Mouse (Mus musculus) erythroblast, embryonic 14.5 days (primary cell): Measurements from ENCODE around the gene Irs3. TPM values are rescaled to one million over a fixed set of nuclear protein-coding genes. Genes with fewer than 3 reads are reported as not detected.
A peak's percentile ranks its signal among the peaks of the same experiment; 100 is the strongest.

Experiments used
- H3K27me3 ChIP-seq: 2 replicates; pipeline ENCODE4 v1.6.1; 2012; ENCODE audit warnings: inconsistent platforms; ENCODE audit not compliant: control insufficient read depth
- H3K36me3 ChIP-seq: 2 replicates; pipeline ENCODE4 v1.6.1; 2012; ENCODE audit warnings: mild to moderate bottlenecking, inconsistent platforms; ENCODE audit not compliant: control insufficient read depth
- H3K4me1 ChIP-seq: 2 replicates; pipeline ENCODE4 v1.6.1; 2012; ENCODE audit warnings: inconsistent platforms; ENCODE audit not compliant: control insufficient read depth
- H3K4me3 ChIP-seq: replicated peaks from 2 replicates; pipeline ENCODE3; 2012; ENCODE audit warnings: moderate library complexity, mild to moderate bottlenecking, inconsistent platforms
- H3K9me3 ChIP-seq: 2 replicates; pipeline ENCODE4 v1.6.1; 2012; ENCODE audit warnings: low read length, inconsistent platforms, mixed read lengths; ENCODE audit not compliant: control insufficient read depth
- GATA1 ChIP-seq: IDR thresholded peaks from 2 replicates; pipeline ENCODE4 v1.6.1; 2012; ENCODE audit warnings: low read length, inconsistent platforms, mixed read lengths
- TAL1 ChIP-seq: IDR thresholded peaks from 3 replicates; pipeline ENCODE4 v1.6.1; 2012; ENCODE audit warnings: low read length, inconsistent platforms, mixed read lengths
- polyA plus RNA-seq: library from polyadenylated mRNA; stranded (reverse); fragments of >175 nt; gene quantifications from 2 replicates; pipeline ENCODE4 v1.2.3, GENCODE M21; 2012

The Irs3 gene
- polyA plus RNA-seq, 1 experiment: not detected

- peaks cover 29% of the 10 kb centered on the region for H3K27me3 ChIP-seq
- no peaks in the 10 kb centered on the region for H3K9me3 ChIP-seq
- TF ChIP-seq TAL1 (no peak), GATA1 (no peak)
- no peak within 1 kb of the TSS for H3K4me3 ChIP-seq
- H3K4me1 ChIP-seq: peaks cover 13% of the 10 kb centered on the region
- H3K36me3 ChIP-seq: no peaks in the 10 kb centered on the region
Observed at GRCm38 (mm10) chr5:137613550-137613949, 32.0 kb downstream of the Irs3 start, which contains the start of gene Pcolce. Gene Pcolce, minus strand, starts transcription at chr5:137613784.

GRCm38 (mm10) chr5:137613076-137613475 lies 32.4 kb downstream of the Irs3 start:
- Histone ChIP-seq H3K36me3 (no peaks in the 10 kb centered on the region), H3K4me1 (peaks cover 14% of the 10 kb centered on the region), H3K27me3 (peaks cover 29% of the 10 kb centered on the region), H3K4me3 (no peak overlapping the region), H3K9me3 (no peaks in the 10 kb centered on the region)
- no peak for TF ChIP-seq TAL1
- no peak for TF ChIP-seq GATA1

- H3K4me1 ChIP-seq: peaks cover 20% of the 10 kb centered on the region
- TF ChIP-seq GATA1 (no peak), TAL1 (no peak)
- peaks cover 31% of the 10 kb centered on the region for H3K27me3 ChIP-seq
- H3K36me3 ChIP-seq: peaks cover 5% of the 10 kb centered on the region
- no peaks in the 10 kb centered on the region for H3K9me3 ChIP-seq
- H3K4me3 ChIP-seq: no peak overlapping the region
Observed at GRCm38 (mm10) chr5:137611245-137611602, 34.3 kb downstream of the Irs3 start.

GRCm38 (mm10) chr5:137610548-137611244 lies 34.8 kb downstream of the Irs3 start:
- TF ChIP-seq TAL1: no peak
- TF ChIP-seq GATA1: no peak
- no peak overlapping the region for H3K4me3 ChIP-seq
- H3K9me3 ChIP-seq: no peaks in the 10 kb centered on the region
- peaks cover 8% of the 10 kb centered on the region for H3K36me3 ChIP-seq
- peaks cover 31% of the 10 kb centered on the region for H3K27me3 ChIP-seq
- peaks cover 25% of the 10 kb centered on the region for H3K4me1 ChIP-seq

GRCm38 (mm10) chr5:137610056-137610455 lies 35.5 kb downstream of the Irs3 start:
- Histone ChIP-seq H3K4me1 (peaks cover 31% of the 10 kb centered on the region), H3K9me3 (no peaks in the 10 kb centered on the region), H3K4me3 (no peak overlapping the region), H3K36me3 (peaks cover 12% of the 10 kb centered on the region), H3K27me3 (peaks cover 31% of the 10 kb centered on the region)
- no peak for TF ChIP-seq GATA1
- no peak for TF ChIP-seq TAL1

GRCm38 (mm10) chr5:137609292-137609691 lies 36.2 kb downstream of the Irs3 start:
- H3K4me3 ChIP-seq: no peak overlapping the region
- peaks cover 31% of the 10 kb centered on the region for H3K27me3 ChIP-seq
- H3K9me3 ChIP-seq: no peaks in the 10 kb centered on the region
- TF ChIP-seq GATA1 (no peak), TAL1 (no peak)
- peaks cover 36% of the 10 kb centered on the region for H3K4me1 ChIP-seq
- H3K36me3 ChIP-seq: peaks cover 13% of the 10 kb centered on the region

- H3K9me3 ChIP-seq: no peaks in the 10 kb centered on the region
- TF ChIP-seq GATA1: no peak
- TF ChIP-seq TAL1: no peak
- H3K4me1 ChIP-seq: peaks cover 40% of the 10 kb centered on the region
- peaks cover 31% of the 10 kb centered on the region for H3K27me3 ChIP-seq
- H3K36me3 ChIP-seq: peaks cover 13% of the 10 kb centered on the region
- no peak overlapping the region for H3K4me3 ChIP-seq
Observed at GRCm38 (mm10) chr5:137608654-137609190, 36.8 kb downstream of the Irs3 start.

GRCm38 (mm10) chr5:137607860-137608653 lies 37.5 kb downstream of the Irs3 start:
- H3K27me3 ChIP-seq: peaks cover 29% of the 10 kb centered on the region
- H3K4me3 ChIP-seq: no peak overlapping the region
- no peak for TF ChIP-seq TAL1
- TF ChIP-seq GATA1: no peak
- H3K36me3 ChIP-seq: peaks cover 13% of the 10 kb centered on the region
- H3K9me3 ChIP-seq: no peaks in the 10 kb centered on the region
- H3K4me1 ChIP-seq: peaks cover 39% of the 10 kb centered on the region

- peaks cover 80% of the 10 kb centered on the region for H3K4me1 ChIP-seq
Observed at GRCm38 (mm10) chr5:137601365-137601729, 44.2 kb downstream of the Irs3 start.

More at GRCm38 (mm10) chr5:137601365-137601729, 44.2 kb downstream of the Irs3 start:
- no peak for TF ChIP-seq TAL1
- no peak for TF ChIP-seq GATA1
- peaks cover 3% of the 10 kb centered on the region; the same call in 1 of the 2 replicates for H3K9me3 ChIP-seq
- H3K36me3 ChIP-seq: peaks cover 30% of the 10 kb centered on the region
- peak overlapping the region; percentile 69 for H3K4me3 ChIP-seq
- H3K27me3 ChIP-seq: no peaks in the 10 kb centered on the region
